Mouse (Mus musculus) natural killer cell, adult 2 months (primary cell): ENCODE data around the gene Uck1.
A peak's percentile ranks its signal among the peaks of the same experiment; 100 is the strongest.
"Not testable (repeated sequence)": the region's sequence is repeated elsewhere in the genome, so short reads cannot be mapped to it uniquely, and the experiment has no call there.

Experiments used
- DNase-seq, 2 experiments: peaks; one replicate each; pipeline ENCODE4 v3.0.0; 2022; ENCODE audit warnings: low spot score in 2 of 2

Gene Uck1

DNA sequence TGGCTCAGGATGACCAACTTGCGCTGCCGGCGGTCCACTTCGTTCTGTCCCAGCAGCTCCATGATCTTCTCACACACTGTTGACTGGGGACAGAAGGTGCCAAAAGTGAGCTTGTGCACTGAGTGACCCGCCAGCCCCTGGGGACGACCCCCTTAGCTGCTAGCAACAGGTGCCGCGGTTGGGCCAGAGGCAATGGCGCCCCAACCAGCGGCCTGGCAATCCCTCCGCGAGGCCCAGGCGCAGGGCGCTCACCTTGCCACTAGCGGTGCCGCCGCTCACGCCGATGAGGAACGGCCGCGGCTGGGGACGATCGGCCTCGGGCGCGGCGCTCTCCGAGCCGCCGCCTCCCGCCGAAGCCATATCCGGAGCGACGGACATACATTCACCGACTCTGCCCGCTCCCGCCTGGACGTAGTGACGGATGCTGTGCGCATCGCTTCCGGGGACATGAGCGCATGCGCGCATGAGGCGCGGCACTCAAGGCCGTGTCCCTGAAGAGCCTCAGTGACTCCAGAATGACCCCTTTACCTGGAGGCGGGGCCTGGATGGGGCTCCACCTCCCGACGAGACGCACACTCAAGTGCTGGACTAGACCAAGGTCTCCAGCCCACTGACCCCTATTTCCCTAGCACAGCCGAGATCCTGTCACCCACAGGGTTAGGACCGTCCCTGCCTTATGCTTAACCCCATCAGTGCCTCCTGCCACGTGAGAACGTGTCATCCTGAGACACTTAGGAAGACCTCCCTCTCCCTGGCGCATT, at the start of gene Uck1:
Gene Uck1 (minus strand): TSS at position 503 of the 761 bp plus-strand sequence.
- peak; percentile 85 to 88 for DNase-seq

- no peak for DNase-seq
Observed at GRCm38 (mm10) chr2:32308870-32309568, 49.1 kb upstream of the Uck1 start.

DNA sequence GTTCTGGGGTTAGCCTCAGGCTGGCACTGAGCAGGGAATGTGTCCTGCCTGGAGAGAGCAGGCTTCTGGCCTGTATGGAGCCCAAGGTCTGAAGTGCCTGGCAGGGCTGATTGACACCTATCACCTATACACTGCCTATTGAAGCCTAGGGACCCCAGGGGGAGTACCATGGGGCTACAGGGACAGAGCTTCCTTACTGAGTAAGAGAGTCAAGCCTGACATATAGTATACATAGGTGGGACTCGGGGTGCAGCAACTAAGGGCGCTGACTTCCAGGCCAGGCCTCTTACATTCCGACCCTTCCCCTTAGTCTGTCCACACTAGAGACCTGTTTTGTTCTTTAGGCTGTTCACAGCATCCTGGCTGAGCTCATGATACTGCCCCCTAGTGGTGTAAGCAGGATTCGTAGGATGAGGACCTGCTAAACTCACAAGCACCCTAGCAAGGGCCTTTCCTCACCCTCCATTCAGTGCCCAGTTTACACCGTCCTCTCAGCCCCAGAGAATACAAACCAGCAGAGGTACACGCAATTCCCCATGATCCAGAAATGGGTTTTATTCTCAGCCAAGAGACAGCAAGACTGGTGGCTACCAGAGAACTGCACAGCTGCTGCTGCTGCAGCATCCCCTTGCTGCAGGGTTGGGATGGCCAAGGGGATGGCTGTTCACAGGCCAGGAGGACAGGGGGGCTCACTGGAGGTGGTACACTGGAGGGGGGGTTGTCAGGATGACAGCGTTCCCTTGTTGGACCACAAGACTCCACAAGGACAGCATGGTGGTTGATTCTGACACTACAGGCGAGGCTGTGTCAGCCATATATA, 48.2 kb upstream of the Uck1 start:
- peak; percentile 43 to 58 for DNase-seq

DNA sequence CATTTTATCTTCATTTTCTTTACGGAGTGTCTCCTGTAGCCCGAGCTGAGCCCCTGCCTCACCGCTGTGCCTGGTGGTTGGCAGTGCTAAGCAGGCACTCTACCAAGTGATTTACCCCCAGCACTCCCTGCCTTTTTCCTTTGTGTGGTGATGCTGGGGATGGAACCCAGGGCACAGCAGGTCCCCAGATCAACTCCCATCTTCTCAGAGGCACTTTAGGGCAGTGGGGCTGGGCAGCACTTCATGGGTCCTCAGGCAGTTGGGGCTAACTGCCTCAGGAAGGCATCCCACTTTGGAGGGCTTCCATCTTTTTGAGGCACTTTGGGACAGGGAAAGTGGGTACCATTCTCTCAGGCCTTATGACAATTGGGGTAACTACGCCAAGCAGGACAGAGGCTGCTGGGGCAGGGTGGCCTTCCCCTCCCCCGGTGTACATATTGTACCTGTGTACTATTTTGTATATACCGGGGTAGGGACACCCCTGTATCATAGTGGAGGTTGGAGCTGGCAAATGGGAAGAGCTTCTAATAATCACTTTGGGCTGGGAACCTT, 47.4 kb upstream of the Uck1 start:
- no peak for DNase-seq

DNA sequence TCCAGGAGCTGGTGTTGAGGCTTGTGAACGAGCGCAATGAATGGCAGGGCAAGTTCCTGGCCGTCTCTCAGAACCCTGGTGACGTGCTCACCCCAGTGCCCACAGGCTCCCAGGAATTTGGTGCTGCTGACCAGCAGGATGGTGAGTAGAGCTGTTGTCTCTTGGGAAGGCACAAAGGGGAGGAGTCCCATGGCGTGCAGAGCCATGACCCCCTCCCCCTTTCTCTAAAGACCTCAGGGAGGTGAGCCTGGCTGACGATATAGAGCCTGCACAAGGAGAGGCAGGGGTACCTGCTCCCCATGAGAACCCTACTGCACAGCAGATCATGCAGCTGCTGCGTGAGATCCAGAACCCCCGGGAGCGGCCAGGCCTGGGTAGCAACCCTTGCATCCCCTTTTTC, 46.2 kb upstream of the Uck1 start:
- DNase-seq = no peak

DNA sequence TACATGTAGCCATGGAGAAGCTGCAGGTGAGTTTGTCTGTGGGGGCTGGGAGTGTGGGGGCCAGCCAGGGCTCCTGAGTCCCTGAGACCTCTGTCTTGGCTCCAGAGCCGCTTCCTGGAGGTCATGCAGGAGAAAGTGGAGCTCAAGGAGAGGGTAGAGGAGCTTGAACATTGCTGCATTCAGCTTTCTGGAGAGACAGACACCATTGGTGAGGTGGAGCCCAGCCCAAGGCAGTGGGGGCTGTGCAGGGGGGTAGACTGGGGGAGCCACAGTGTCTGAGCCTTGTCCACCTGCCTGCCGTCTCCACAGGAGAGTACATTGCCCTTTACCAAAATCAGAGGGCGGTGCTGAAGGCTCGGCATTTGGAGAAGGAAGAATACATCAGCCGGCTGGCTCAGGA, 45.7 kb upstream of the Uck1 start:
- DNase-seq = no peak

GRCm38 (mm10) chr2:32304145-32304832, 44.3 kb upstream of the Uck1 start:
- DNase-seq = peak in 1 of 2 experiments; percentile 46

- DNase-seq = no peak
Observed at GRCm38 (mm10) chr2:32302952-32303351, 43.0 kb upstream of the Uck1 start.

DNA sequence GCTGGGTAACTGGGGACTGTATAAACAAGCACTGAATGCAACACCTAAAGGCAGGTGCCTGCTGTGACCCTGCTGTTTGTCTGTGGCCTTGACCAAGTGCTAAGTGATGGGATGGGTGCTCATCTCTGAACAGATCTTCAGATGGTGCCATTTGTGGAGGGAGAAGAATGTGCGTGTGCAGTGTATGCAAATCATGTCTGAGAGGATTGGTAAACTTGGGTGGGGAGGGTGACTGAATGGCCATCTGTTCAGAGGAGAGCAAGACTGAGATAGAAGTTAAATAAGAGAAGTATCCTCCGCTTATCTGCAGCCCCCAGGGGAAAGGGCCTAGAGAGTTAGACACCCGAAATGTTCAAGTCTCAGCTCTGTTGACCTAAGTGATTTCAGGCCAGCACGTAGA, 39.5 kb upstream of the Uck1 start:
- DNase-seq = no peak

DNA sequence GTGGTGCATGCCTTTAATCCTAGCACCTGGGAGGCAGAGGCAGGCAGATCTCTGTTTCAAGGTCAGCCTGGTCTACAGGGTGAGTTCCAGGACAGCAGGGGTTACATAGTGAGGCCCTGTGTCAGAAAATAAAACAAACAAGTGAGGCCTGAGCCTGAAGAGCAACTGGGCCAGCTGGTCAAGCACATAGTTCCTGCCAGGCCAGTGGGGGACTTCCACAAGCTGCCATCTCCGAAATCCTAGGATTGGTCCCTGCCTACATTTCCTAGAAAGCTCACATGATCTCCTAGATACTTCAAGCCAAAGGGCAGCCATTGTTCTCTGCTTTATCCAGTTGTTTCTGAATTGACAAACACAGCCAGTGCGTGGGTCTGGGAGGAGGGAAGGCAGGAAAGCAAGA, 35.9 kb upstream of the Uck1 start:
- not testable (repeated sequence) for DNase-seq

DNA sequence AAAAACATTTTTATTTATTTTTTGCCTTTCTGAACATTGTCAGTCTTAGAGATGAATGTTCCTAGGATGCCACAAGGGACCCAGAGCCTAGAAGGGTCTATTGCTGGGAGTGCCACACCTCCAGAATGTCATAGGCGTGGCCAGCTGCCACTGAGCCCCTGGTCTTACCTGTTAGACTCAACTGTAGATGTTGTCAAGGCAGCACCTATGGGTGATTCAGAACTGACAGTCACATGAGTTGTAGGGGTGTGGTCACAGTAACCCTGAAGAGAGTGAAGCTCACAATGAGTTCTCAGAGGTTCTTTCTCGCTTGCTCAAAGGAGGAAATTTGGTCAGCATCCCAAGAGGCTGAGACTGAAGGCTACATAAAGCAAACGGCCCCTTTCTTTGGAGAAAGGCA, 35.3 kb upstream of the Uck1 start:
- DNase-seq = no peak

DNA sequence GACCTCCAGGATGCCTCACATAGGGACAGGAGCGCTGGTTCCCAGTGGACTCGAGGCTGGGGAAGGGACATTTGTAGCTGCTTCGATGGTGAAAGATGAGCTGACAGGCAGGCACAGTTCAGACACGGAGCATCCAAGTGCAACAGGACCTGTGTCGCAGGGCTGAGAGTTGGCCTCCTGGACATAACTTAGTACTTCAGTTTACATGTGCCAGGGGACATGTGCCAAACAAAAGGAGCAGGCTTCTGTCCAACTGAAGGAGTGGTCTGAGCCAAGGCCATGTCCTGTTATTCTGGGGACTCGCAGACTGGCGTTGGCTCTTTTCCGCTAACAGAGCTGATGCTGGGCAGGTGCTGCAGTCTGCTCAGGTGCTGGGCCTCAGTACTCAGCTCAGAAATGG, 34.4 kb upstream of the Uck1 start:
- no peak for DNase-seq

DNA sequence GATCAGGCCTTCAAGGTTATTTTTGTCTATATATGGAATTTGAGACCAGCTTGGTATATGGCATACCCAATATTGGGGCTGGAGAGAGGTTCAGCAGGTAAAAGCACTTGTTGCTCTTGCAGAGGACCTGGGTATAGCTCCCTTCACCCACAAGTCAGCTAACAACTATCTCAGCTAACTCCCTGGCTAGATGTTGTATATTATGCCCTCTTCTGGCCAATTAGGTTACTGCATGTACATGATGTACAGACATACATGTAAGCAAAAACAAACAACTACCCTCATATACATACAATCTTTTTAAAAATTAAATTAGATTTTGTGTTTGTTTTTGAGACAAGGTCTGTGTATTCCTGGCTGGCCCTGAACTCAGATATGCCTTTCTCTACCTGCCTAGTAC, 29.6 kb upstream of the Uck1 start:
- peak; percentile 26 to 33 for DNase-seq

DNA sequence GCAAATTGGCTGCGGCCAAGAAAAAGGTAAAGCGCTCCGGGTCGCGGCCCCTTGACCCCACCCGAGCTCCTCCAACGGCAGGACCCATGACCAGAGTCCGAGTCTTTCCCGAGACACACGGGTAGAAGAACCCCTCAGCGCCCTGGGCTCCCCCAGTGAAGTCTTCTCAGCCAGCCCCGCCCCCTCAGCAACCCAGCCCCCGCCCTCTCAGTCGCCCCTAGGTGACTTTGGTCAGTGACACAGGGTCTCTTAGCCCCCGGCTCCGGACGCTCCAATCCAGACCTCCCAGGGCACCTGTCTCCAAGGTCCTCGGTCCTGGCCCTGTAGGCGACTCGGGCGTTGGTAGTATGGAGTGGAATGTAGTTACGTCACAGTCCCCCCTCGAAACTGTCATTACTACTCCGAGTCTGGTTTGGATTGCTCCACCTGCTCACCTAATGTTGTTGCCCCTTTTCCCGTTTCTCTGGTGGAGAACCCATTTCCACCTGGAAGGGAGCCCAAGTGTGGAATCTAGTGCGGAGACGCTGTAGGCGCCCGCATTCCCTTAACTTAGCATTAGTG, 28.5 kb upstream of the Uck1 start:
- no peak for DNase-seq

- DNase-seq = peak; percentile 95 to 97
Observed at GRCm38 (mm10) chr2:32287923-32288367, 28.0 kb upstream of the Uck1 start, which contains the start of gene Swi5. TSS of gene Swi5 (minus strand) at chr2:32288075.

GRCm38 (mm10) chr2:32287334-32287840, 27.4 kb upstream of the Uck1 start, which contains the start of gene Golga2:
TSS of gene Golga2 (plus strand) at chr2:32287384.
- no peak for DNase-seq

DNA sequence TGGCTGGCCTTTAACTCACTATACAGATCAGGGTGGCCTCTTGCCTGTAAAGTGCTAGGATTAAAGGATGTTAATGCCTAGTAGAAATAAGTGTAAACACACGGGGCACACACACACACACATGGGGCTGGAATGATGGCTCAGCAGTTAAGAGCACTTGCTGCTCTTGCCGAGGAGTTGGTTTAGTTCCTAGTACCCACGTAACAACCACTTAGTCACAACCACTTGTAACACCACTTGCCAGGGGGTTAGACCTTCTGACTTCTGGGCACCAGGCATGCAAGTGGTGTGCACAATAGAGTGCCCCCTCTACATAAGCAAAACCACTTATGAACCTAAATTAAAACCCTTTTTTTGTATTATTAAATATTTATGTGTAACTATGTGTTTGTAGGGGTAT, 24.0 kb upstream of the Uck1 start:
- no peak for DNase-seq

DNA sequence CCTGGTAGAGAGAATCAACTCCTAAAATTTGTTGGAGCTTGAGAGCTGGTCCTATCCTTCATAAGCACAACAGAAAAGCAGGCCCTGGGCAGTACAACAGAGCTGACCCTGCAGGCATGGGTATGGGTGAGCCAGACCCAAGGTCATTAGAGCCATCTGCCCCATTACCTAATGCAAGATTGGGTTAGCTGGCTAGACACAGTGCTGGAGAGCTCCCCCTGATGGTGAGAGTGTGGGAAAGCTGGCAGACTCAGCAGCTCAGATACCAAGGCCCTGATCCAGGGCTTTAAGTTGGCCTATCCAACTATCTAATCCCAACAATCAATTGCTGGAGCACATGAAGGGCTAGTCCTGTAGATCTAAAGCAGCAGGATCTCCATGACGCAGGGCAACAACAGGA, 22.8 kb upstream of the Uck1 start:
- DNase-seq = peak; percentile 66 to 69

DNA sequence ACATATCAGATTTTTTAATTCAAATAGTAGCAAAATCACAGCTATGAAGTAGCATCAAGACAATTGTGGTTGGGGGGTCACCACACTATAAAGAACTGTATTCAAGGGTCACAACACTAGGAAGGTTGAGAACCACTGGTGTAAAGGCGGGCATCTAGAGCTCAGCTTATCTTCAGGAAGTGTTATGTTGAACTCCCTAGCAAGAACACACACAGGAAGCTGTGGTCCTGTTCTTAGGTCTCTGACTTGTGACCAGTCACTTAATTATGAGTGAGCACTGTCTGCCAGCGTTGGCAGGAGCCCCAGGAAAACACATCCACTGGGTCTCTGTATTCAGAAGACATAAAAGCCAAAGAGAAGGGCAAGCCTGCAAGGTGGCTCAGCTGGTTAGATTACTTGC, 22.3 kb upstream of the Uck1 start:
- peak; percentile 14 to 44 for DNase-seq

GRCm38 (mm10) chr2:32275823-32276222, 15.9 kb upstream of the Uck1 start:
- DNase-seq = no peak

GRCm38 (mm10) chr2:32260635-32261034, 676 bp upstream of the Uck1 start:
- peak; percentile 68 to 77 for DNase-seq
